Mouse (Mus musculus): ENCODE data around the gene Nup205.

DNA sequence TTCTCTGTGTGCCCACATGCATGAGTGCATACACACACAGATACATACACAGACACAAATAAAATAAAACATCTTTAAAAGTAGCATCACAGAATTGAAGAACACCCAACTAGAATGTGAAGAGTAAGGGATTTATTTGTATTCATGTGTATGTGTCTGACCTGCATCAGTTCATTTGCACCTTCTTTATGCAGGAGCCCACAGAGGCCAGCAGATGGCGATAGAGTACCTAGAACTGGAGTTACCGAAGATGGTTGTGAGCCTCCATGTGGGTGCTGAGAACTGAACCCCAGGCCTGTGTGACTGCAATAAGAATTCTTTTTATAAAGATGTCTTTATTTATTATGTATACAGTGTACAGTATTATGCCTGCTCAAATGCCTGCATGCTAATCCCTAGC, 31.7 kb upstream of the Nup205 start:
- TF ChIP-seq CTCF (IDR thresholded peaks at IDR 0.05; ENCODE audit: insufficient read depth, low read depth, low read length): no peak
- no peak for TF ChIP-seq POLR2A (IDR thresholded peaks at IDR 0.05; ENCODE audit: insufficient read depth, low read depth, low read length)
